Mouse (Mus musculus): Measurements from ENCODE around the gene Akr1c18. TPM values are rescaled to one million over a fixed set of nuclear protein-coding genes. Genes with fewer than 3 reads are reported as not detected.
"Not testable (repeated sequence)": the region's sequence is repeated elsewhere in the genome, so short reads cannot be mapped to it uniquely, and the experiment has no call there.

The Akr1c18 gene
- 26.8 and 30.5 TPM in 2 replicates for polyA plus RNA-seq (2015; fragmentation: Nextera tagmentation; extraction: Ambion mirVana)

DNA sequence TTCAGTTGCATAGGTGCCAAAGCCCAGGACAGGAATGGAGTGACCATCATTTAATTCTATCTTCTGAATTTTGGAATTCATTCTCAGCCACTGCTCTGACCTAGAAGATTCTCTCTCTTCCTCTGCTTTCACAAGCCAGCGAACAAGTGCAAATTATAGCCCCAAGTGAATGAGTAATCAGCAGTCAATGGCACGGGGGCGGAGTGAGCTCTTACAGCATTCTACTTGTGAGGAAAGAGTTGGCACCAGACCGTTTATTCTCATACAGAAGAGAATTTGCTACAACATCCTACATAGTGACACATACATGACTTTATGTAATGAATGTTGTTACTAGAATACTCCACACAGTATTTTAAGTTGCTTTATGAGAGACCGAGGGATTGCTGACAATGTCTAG is at the start of gene Akr1c18:
Gene Akr1c18, minus strand, starts transcription at position 137 of the 400 bp plus-strand sequence.
- no peaks in the 10 kb centered on the region for H3K27me3 ChIP-seq (ENCODE audit: insufficient read depth, low read length)
- H3K9me3 ChIP-seq (ENCODE audit: low read length) = no peaks in the 10 kb centered on the region
- H3K4me2 ChIP-seq (ENCODE audit: low read depth, low read length) = no peak within 1 kb of the TSS
- peak; percentile 55 for DNase-seq
- no peak within 1 kb of the TSS for H3K4me3 ChIP-seq (ENCODE audit: low read depth, low read length)
- no peaks in the 10 kb centered on the region for H3K36me3 ChIP-seq (replicated peaks; ENCODE audit: insufficient read depth, low read length)
- H3K27ac ChIP-seq (ENCODE audit: low read depth) = no peak within 1 kb of the TSS
- no peaks in the 10 kb centered on the region for H3K4me1 ChIP-seq (ENCODE audit: insufficient read depth)
- peak; percentile 73 for ATAC-seq
- H3K9ac ChIP-seq (replicated peaks) = no peak within 1 kb of the TSS
- 50% methylated on average over 5 of the region's 5 CpGs for WGBS (ENCODE audit: insufficient replicate concordance)
- TF ChIP-seq EP300 (IDR thresholded peaks at IDR 0.05; ENCODE audit: low read depth) (no peak), CTCF (IDR thresholded peaks at IDR 0.05; ENCODE audit: low read depth) (no peak)

DNA sequence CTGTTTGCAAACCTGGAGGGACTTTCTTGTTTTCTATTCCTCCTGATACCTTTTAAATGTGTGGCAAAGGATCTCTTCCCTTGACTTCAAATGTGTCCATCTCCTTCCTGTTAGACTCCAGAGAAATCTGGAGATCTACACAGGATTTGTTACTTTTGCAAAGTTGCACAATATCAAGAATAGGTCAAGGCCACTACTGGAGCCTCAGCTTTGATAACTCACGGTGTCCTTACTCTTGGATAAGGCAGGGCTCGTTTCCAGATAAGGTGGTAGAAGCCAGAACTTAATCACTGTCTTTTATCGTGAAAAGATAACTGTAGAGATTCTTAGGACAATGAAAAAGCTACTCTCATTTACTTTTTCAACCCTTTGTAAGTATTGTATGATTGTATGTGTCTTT is 42.1 kb upstream of the Akr1c18 start:
- Histone ChIP-seq H3K27me3 (ENCODE audit: insufficient read depth, low read length) (no peaks in the 10 kb centered on the region), H3K36me3 (replicated peaks; ENCODE audit: insufficient read depth, low read length) (no peaks in the 10 kb centered on the region), H3K4me3 (ENCODE audit: low read depth, low read length) (no peak overlapping the region), H3K9ac (replicated peaks) (no peak overlapping the region), H3K4me1 (ENCODE audit: insufficient read depth) (0 out of 2 replicates have a peak, but pooled peaks cover 2% of the 10 kb centered on the region), H3K9me3 (ENCODE audit: low read length) (no peaks in the 10 kb centered on the region), H3K4me2 (ENCODE audit: low read depth, low read length) (no peak overlapping the region; the same call in 1 of the 2 replicates), H3K27ac (ENCODE audit: low read depth) (no peak overlapping the region)
- 48% methylated on average over 3 of the region's 3 CpGs for WGBS (ENCODE audit: insufficient replicate concordance)
- no peak for ATAC-seq
- TF ChIP-seq CTCF (IDR thresholded peaks at IDR 0.05; ENCODE audit: low read depth) (no peak), EP300 (IDR thresholded peaks at IDR 0.05; ENCODE audit: low read depth) (no peak)
- no peak for DNase-seq

DNA sequence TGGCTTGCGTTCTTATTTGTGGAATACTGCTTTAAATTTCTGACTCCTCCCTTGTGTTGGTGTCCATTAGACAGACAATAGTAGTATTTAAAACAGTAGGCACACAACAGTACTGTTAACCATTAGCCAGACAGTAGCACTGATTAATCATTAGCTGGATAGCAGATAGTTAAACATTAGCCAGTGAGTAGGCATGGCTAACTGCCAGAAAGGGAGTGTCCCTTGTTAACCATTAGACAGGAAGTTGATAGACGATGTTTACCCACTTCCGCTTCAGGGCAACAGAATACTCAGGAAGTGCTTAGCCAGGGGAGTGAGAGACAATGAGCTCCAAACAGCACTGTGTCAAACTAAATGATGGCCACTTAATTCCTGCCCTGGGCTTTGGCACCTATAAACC is 40.5 kb upstream of the Akr1c18 start, which contains the start of gene Akr1c13:
Gene Akr1c13, plus strand, starts transcription at position 247 of the 400 bp plus-strand sequence.
- Histone ChIP-seq H3K9ac (replicated peaks) (peak within 1 kb of the TSS; percentile 30; the same call in 1 of the 2 replicates), H3K27me3 (ENCODE audit: insufficient read depth, low read length) (no peaks in the 10 kb centered on the region), H3K4me1 (ENCODE audit: insufficient read depth) (0 out of 2 replicates have a peak, but pooled peaks cover 2% of the 10 kb centered on the region), H3K36me3 (replicated peaks; ENCODE audit: insufficient read depth, low read length) (no peaks in the 10 kb centered on the region), H3K4me2 (ENCODE audit: low read depth, low read length) (peak within 1 kb of the TSS; percentile 78), H3K27ac (ENCODE audit: low read depth) (peak within 1 kb of the TSS; percentile 64), H3K9me3 (ENCODE audit: low read length) (no peaks in the 10 kb centered on the region), H3K4me3 (ENCODE audit: low read depth, low read length) (peak within 1 kb of the TSS; percentile 35)
- peak; percentile 77 for DNase-seq
- peak; percentile 97 for ATAC-seq
- TF ChIP-seq CTCF (IDR thresholded peaks at IDR 0.05; ENCODE audit: low read depth) (no peak), EP300 (IDR thresholded peaks at IDR 0.05; ENCODE audit: low read depth) (no peak)
- WGBS (ENCODE audit: insufficient replicate concordance) = 34% methylated on average over 3 of the region's 3 CpGs

DNA sequence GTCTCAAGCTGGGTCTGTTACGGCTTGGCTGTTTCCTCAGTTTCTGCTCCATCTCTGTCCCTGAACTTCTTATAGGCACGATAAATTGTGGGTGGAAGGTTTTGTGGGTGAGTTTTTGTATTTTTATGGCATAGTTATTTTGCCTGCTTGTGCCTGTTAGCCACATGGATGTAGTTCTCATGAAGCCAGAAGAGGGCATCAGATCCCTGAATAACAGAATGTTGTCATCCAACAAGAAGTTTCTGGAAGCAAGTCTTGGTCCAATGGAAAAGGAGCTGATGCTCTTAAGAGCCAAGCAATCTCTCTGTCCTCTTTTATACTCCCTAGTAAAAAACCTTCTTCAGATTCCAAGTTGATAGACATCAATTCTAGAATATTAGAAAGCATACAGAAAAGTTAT is 37.7 kb upstream of the Akr1c18 start:
- H3K27me3 ChIP-seq (ENCODE audit: insufficient read depth, low read length) = no peaks in the 10 kb centered on the region
- DNase-seq = no peak
- H3K36me3 ChIP-seq (replicated peaks; ENCODE audit: insufficient read depth, low read length) = no peaks in the 10 kb centered on the region
- H3K27ac ChIP-seq (ENCODE audit: low read depth) = no peak overlapping the region
- ATAC-seq = no peak
- H3K9ac ChIP-seq (replicated peaks) = no peak overlapping the region
- H3K9me3 ChIP-seq (ENCODE audit: low read length) = no peaks in the 10 kb centered on the region
- TF ChIP-seq CTCF (IDR thresholded peaks at IDR 0.05; ENCODE audit: low read depth) (peak; percentile 54), EP300 (IDR thresholded peaks at IDR 0.05; ENCODE audit: low read depth) (no peak)
- H3K4me1 ChIP-seq (ENCODE audit: insufficient read depth) = 0 out of 2 replicates have a peak, but pooled peaks cover 2% of the 10 kb centered on the region
- no peak overlapping the region for H3K4me2 ChIP-seq (ENCODE audit: low read depth, low read length)
- 70% methylated on average over 2 of the region's 2 CpGs for WGBS (ENCODE audit: insufficient replicate concordance)
- H3K4me3 ChIP-seq (ENCODE audit: low read depth, low read length) = no peak overlapping the region

DNA sequence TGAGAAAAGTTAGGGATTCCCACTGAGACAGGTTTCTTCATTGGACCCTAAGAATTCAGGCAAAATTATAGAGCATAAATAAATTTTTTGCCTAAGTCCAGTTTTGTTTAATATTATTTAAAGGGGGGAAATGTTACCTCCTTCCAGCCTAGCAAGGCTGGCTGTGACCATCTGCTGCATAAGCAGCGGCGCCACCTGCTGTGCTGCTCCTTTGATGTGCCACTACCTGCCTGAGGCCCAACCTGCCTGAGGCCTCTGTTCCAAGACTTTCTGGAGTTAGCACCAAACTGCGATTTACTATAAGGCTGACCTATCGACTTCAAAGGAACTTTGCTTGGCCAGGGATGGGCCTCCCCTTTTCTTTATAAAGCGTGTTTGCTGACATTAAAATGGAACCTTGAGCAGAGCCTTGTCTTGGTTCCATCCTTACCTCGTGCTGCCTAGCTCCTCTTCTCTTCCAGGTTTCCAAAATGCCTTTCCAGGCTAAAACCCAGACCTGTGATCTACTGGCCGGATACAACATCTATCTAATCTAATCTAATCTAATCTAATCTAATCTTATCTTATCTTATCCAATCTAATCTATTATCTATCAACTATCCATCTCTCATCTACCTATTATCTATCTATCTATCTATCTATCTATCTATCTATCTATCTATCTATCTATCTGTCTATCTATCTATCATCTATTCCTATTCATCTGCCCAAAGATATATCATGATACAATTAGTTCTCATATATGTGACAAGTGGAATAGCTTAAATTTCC is 36.4 kb upstream of the Akr1c18 start:
- not testable (repeated sequence) for H3K9me3 ChIP-seq (ENCODE audit: low read length); H3K4me2 ChIP-seq (ENCODE audit: low read depth, low read length); H3K36me3 ChIP-seq (replicated peaks; ENCODE audit: insufficient read depth, low read length); H3K27me3 ChIP-seq (ENCODE audit: insufficient read depth, low read length); H3K9ac ChIP-seq (replicated peaks); ATAC-seq; H3K4me3 ChIP-seq (ENCODE audit: low read depth, low read length); H3K4me1 ChIP-seq (ENCODE audit: insufficient read depth); H3K27ac ChIP-seq (ENCODE audit: low read depth)
- TF ChIP-seq CTCF (IDR thresholded peaks at IDR 0.05; ENCODE audit: low read depth) = peak; percentile 57
- peak; percentile 39 for DNase-seq
- WGBS (ENCODE audit: insufficient replicate concordance) = 78% methylated on average over 7 of the region's 7 CpGs

DNA sequence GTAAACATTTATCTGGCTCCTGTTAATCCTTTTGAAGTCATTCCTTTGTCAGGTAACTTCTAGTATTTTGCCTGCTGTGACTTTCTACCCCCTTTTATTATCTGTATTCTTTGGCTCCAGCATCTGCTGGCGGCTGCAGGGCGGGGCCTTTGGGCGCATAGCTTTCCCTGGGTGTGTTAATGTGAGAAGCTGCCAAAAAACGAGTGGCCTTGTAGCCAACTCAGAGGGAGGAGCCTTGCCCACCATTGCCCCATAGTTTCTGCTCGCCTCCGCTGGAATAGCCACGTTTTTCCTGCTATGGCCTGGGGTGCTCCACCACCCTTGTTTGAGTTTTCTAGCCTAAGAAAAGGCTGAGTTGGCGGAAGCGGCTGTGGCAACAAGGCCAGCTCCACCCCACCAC is 32.7 kb upstream of the Akr1c18 start:
- 76% methylated on average over 9 of the region's 9 CpGs for WGBS (ENCODE audit: insufficient replicate concordance)
- no peak for DNase-seq
- no peaks in the 10 kb centered on the region for H3K27me3 ChIP-seq (ENCODE audit: insufficient read depth, low read length)
- H3K36me3 ChIP-seq (replicated peaks; ENCODE audit: insufficient read depth, low read length) = no peaks in the 10 kb centered on the region
- H3K4me2 ChIP-seq (ENCODE audit: low read depth, low read length) = no peak overlapping the region
- H3K4me3 ChIP-seq (ENCODE audit: low read depth, low read length) = no peak overlapping the region
- H3K9ac ChIP-seq (replicated peaks) = no peak overlapping the region
- H3K9me3 ChIP-seq (ENCODE audit: low read length) = no peaks in the 10 kb centered on the region
- H3K4me1 ChIP-seq (ENCODE audit: insufficient read depth) = no peaks in the 10 kb centered on the region
- TF ChIP-seq CTCF (IDR thresholded peaks at IDR 0.05; ENCODE audit: low read depth) = no peak
- no peak for ATAC-seq
- no peak overlapping the region for H3K27ac ChIP-seq (ENCODE audit: low read depth)

DNA sequence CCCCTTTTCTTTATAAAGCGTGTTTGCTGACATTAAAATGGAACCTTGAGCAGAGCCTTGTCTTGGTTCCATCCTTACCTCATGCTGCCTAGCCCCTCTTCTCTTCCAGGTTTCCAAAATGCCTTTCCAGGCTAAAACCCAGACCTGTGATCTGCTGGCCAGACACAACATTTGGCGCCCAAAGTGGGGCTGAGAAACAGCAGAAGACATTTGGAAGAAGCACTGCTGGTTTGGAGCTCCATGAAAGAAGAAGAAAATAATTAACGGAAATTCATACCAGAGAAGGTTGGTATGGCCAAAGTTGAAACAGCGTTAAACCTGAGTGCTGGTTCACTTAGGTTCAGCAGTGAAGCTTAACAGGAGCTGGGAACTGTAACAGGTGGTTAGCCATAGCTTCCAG is 30.9 kb upstream of the Akr1c18 start:
- H3K27me3 ChIP-seq (ENCODE audit: insufficient read depth, low read length); DNase-seq; H3K9ac ChIP-seq (replicated peaks); H3K36me3 ChIP-seq (replicated peaks; ENCODE audit: insufficient read depth, low read length); H3K9me3 ChIP-seq (ENCODE audit: low read length); H3K27ac ChIP-seq (ENCODE audit: low read depth); H3K4me3 ChIP-seq (ENCODE audit: low read depth, low read length); ATAC-seq; H3K4me1 ChIP-seq (ENCODE audit: insufficient read depth); H3K4me2 ChIP-seq (ENCODE audit: low read depth, low read length): not testable (repeated sequence)
- 75% methylated on average over 4 of the region's 4 CpGs for WGBS (ENCODE audit: insufficient replicate concordance)
